Mouse (Mus musculus): Measurements from ENCODE around the gene Lmtk2.

DNA sequence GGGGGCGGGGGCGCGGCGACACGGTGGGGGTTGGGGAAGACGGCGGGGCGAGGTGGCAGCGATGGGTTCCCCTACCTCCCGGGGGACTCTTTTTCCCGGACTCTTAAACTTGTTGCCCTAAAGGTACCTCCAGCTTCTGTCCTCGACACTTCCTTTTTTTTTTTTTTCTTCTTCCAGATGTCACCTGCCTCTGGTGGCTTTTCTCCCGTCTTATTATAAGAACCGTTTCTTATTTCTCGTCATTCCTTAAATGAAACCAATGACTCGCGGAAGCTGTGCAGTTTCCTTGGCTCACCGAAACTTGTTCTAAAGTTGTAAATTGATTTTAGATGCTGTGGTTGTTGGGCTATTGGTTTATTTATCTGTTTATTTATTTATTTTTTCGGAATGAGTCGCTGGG is 712 bp downstream of the Lmtk2 start:
- TF ChIP-seq EP300 (optimal IDR thresholded peaks at IDR 0.05) (no peak), CTCF (IDR thresholded peaks at IDR 0.05; ENCODE audit: low read depth) (no peak)
